Mouse (Mus musculus): Measurements from ENCODE around the gene Ugt2a1. TPM values are rescaled to one million over a fixed set of nuclear protein-coding genes. Genes with fewer than 3 reads are reported as not detected.
"Not testable (repeated sequence)": the region's sequence is repeated elsewhere in the genome, so short reads cannot be mapped to it uniquely, and the experiment has no call there.

The Ugt2a1 gene
- total RNA-seq (2018; cell fraction: chromatin; rRNA removed) = not detected
- not detected for total RNA-seq (2018; cell fraction: cytosol; rRNA removed)
- total RNA-seq (2018; cell fraction: nucleus; rRNA removed) = not detected
- not detected in 3 replicates for polyA plus RNA-seq (2018)

- no peak within 1 kb of the TSS for H3K4me3 ChIP-seq (ENCODE audit: inconsistent target)
- no peaks in the 10 kb centered on the region for H3K79me2 ChIP-seq (ENCODE audit: inconsistent target)
- no peaks in the 10 kb centered on the region for H3K36me3 ChIP-seq (ENCODE audit: inconsistent target)
- WGBS (ENCODE audit: missing documents) = 78% methylated on average over 1 of the region's 1 CpGs
- no peak within 1 kb of the TSS for H3K27ac ChIP-seq
These were observed at the start of gene Ugt2a1 for GRCm38 (mm10) chr5:87490771-87491170. Ugt2a1 (minus strand) TSS chr5:87490871.

- Histone ChIP-seq H3K27ac (no peak within 1 kb of the TSS), H3K79me2 (ENCODE audit: inconsistent target) (no peaks in the 10 kb centered on the region), H3K4me3 (ENCODE audit: inconsistent target) (no peak within 1 kb of the TSS), H3K36me3 (ENCODE audit: inconsistent target) (no peaks in the 10 kb centered on the region)
- WGBS (ENCODE audit: missing documents) = 87% methylated on average over 1 of the region's 2 CpGs
These were observed 47.4 kb upstream of the Ugt2a1 start, which contains the start of gene Sult1b1 for GRCm38 (mm10) chr5:87538111-87538510. Sult1b1 (minus strand) TSS chr5:87538195.

- 93% methylated on average over 4 of the region's 4 CpGs for WGBS (ENCODE audit: missing documents)
- Histone ChIP-seq H3K4me3 (ENCODE audit: inconsistent target) (no peak overlapping the region), H3K36me3 (ENCODE audit: inconsistent target) (no peaks in the 10 kb centered on the region), H3K79me2 (ENCODE audit: inconsistent target) (no peaks in the 10 kb centered on the region), H3K27ac (no peak overlapping the region)
These were observed 45.4 kb upstream of the Ugt2a1 start for GRCm38 (mm10) chr5:87535994-87536644.

- 71% methylated on average over 2 of the region's 2 CpGs for WGBS (ENCODE audit: missing documents)
- H3K27ac ChIP-seq = no peak overlapping the region
These were observed 41.6 kb upstream of the Ugt2a1 start for GRCm38 (mm10) chr5:87532288-87532687.

GRCm38 (mm10) chr5:87523561-87523960 is 32.9 kb upstream of the Ugt2a1 start:
- H3K27ac ChIP-seq; H3K79me2 ChIP-seq (ENCODE audit: inconsistent target); H3K4me3 ChIP-seq (ENCODE audit: inconsistent target); H3K36me3 ChIP-seq (ENCODE audit: inconsistent target): not testable (repeated sequence)
- 93% methylated on average over 1 of the region's 2 CpGs for WGBS (ENCODE audit: missing documents)

More at GRCm38 (mm10) chr5:87532288-87532687, 41.6 kb upstream of the Ugt2a1 start:
- Histone ChIP-seq H3K36me3 (ENCODE audit: inconsistent target) (no peaks in the 10 kb centered on the region), H3K79me2 (ENCODE audit: inconsistent target) (no peaks in the 10 kb centered on the region), H3K4me3 (ENCODE audit: inconsistent target) (no peak overlapping the region)

- no peaks in the 10 kb centered on the region for H3K79me2 ChIP-seq (ENCODE audit: inconsistent target)
- no peak overlapping the region for H3K4me3 ChIP-seq (ENCODE audit: inconsistent target)
- H3K36me3 ChIP-seq (ENCODE audit: inconsistent target) = no peaks in the 10 kb centered on the region
- no peak overlapping the region for H3K27ac ChIP-seq
- 67% methylated on average over 4 of the region's 4 CpGs for WGBS (ENCODE audit: missing documents)
These were observed 15.2 kb upstream of the Ugt2a1 start for GRCm38 (mm10) chr5:87505776-87506458.

GRCm38 (mm10) chr5:87502687-87503086 is 12.0 kb upstream of the Ugt2a1 start:
- no peaks in the 10 kb centered on the region for H3K79me2 ChIP-seq (ENCODE audit: inconsistent target)
- H3K27ac ChIP-seq = no peak overlapping the region
- WGBS (ENCODE audit: missing documents) = 71% methylated on average over 1 of the region's 1 CpGs
- no peak overlapping the region for H3K4me3 ChIP-seq (ENCODE audit: inconsistent target)
- no peaks in the 10 kb centered on the region for H3K36me3 ChIP-seq (ENCODE audit: inconsistent target)

GRCm38 (mm10) chr5:87499341-87499740 is 8.7 kb upstream of the Ugt2a1 start:
- H3K27ac ChIP-seq = no peak overlapping the region
- H3K79me2 ChIP-seq (ENCODE audit: inconsistent target) = no peaks in the 10 kb centered on the region
- no peaks in the 10 kb centered on the region for H3K36me3 ChIP-seq (ENCODE audit: inconsistent target)
- H3K4me3 ChIP-seq (ENCODE audit: inconsistent target) = no peak overlapping the region

- Histone ChIP-seq H3K36me3 (ENCODE audit: inconsistent target) (no peaks in the 10 kb centered on the region), H3K27ac (no peak overlapping the region), H3K79me2 (ENCODE audit: inconsistent target) (no peaks in the 10 kb centered on the region), H3K4me3 (ENCODE audit: inconsistent target) (no peak overlapping the region)
These were observed 8.3 kb upstream of the Ugt2a1 start for GRCm38 (mm10) chr5:87498936-87499335.

- not testable (repeated sequence) for H3K27ac ChIP-seq; H3K79me2 ChIP-seq (ENCODE audit: inconsistent target); H3K36me3 ChIP-seq (ENCODE audit: inconsistent target); H3K4me3 ChIP-seq (ENCODE audit: inconsistent target)
- WGBS (ENCODE audit: missing documents) = 80% methylated on average over 1 of the region's 1 CpGs
These were observed 4.0 kb downstream of the Ugt2a1 start, which contains the start of gene Gm43638 for GRCm38 (mm10) chr5:87486706-87487105. Gm43638 (minus strand) TSS chr5:87486806.

GRCm38 (mm10) chr5:87482160-87482559 is 8.5 kb downstream of the Ugt2a1 start, which contains the start of gene Ugt2a2:
Ugt2a2 (minus strand) TSS chr5:87482260.
- WGBS (ENCODE audit: missing documents) = 86% methylated on average over 5 of the region's 5 CpGs
- Histone ChIP-seq H3K79me2 (ENCODE audit: inconsistent target) (no peaks in the 10 kb centered on the region), H3K4me3 (ENCODE audit: inconsistent target) (no peak within 1 kb of the TSS), H3K36me3 (ENCODE audit: inconsistent target) (no peaks in the 10 kb centered on the region), H3K27ac (no peak within 1 kb of the TSS)

GRCm38 (mm10) chr5:87458810-87459209 is 31.9 kb downstream of the Ugt2a1 start:
- Histone ChIP-seq H3K27ac (no peak overlapping the region), H3K36me3 (ENCODE audit: inconsistent target) (no peaks in the 10 kb centered on the region), H3K79me2 (ENCODE audit: inconsistent target) (no peaks in the 10 kb centered on the region), H3K4me3 (ENCODE audit: inconsistent target) (no peak overlapping the region)
- WGBS (ENCODE audit: missing documents) = 65% methylated on average over 1 of the region's 1 CpGs

GRCm38 (mm10) chr5:87457701-87458100 is 33.0 kb downstream of the Ugt2a1 start:
- no peaks in the 10 kb centered on the region for H3K79me2 ChIP-seq (ENCODE audit: inconsistent target)
- H3K4me3 ChIP-seq (ENCODE audit: inconsistent target) = no peak overlapping the region
- H3K27ac ChIP-seq = no peak overlapping the region
- no peaks in the 10 kb centered on the region for H3K36me3 ChIP-seq (ENCODE audit: inconsistent target)

- H3K36me3 ChIP-seq (ENCODE audit: inconsistent target) = no peaks in the 10 kb centered on the region
- no peak overlapping the region for H3K27ac ChIP-seq
- no peaks in the 10 kb centered on the region for H3K79me2 ChIP-seq (ENCODE audit: inconsistent target)
- WGBS (ENCODE audit: missing documents) = 83% methylated on average over 3 of the region's 3 CpGs
- H3K4me3 ChIP-seq (ENCODE audit: inconsistent target) = no peak overlapping the region
These were observed 34.3 kb downstream of the Ugt2a1 start for GRCm38 (mm10) chr5:87456216-87456850.

- no peak overlapping the region for H3K4me3 ChIP-seq (ENCODE audit: inconsistent target)
- no peaks in the 10 kb centered on the region for H3K79me2 ChIP-seq (ENCODE audit: inconsistent target)
- H3K27ac ChIP-seq = no peak overlapping the region
- H3K36me3 ChIP-seq (ENCODE audit: inconsistent target) = no peaks in the 10 kb centered on the region
These were observed 35.2 kb downstream of the Ugt2a1 start for GRCm38 (mm10) chr5:87455519-87455918.

Data from macrophage (primary cell).